In genomic region chr7:144611595-144611994, GRCm38 (mm10) we compare ENCODE assay signal across 18 mouse cellular contexts. TPM values are rescaled to one million over a fixed set of nuclear protein-coding genes. Genes with fewer than 3 reads are reported as not detected.
DNase-seq lines count a peak whose midpoint lies in the region; ATAC-seq lines count a peak whose summit lies in the region.
"Had no signal": no experiment of that assay in that cellular context is flagged by ENCODE, and none has a peak within 500 bp of the region (broad histone marks: within the 10 kb centered on the region; RNA-seq: fewer than 3 reads in every experiment).

No protein-coding gene starts in this region.

- H3K36me3 ChIP-seq in embryonic facial prominence, embryonic 13.5 days: no peaks in the 10 kb centered on the region
- H3K36me3 ChIP-seq in embryonic facial prominence, embryonic 10.5 days (replicated peaks): peaks cover 2% of the 10 kb centered on the region; the same call in 1 of the 2 replicates
- H3K36me3 ChIP-seq in midbrain, embryonic 10.5 days: peaks cover 94% of the 10 kb centered on the region
- H3K36me3 ChIP-seq in midbrain, embryonic 13.5 days: no peaks in the 10 kb centered on the region
- H3K36me3 ChIP-seq: heart, embryonic 13.5 days had no signal

- no peak overlapping the region for H3K4me3 ChIP-seq in embryonic facial prominence, embryonic 13.5 days
- H3K4me3 ChIP-seq in embryonic facial prominence, embryonic 10.5 days: no peak overlapping the region
- no peak overlapping the region for H3K4me3 ChIP-seq in midbrain, embryonic 10.5 days
- H3K4me3 ChIP-seq in midbrain, embryonic 13.5 days (replicated peaks): no peak overlapping the region
- H3K4me3 ChIP-seq: gastrocnemius, adult 2 months; heart, embryonic 13.5 days had no signal

- peaks cover 11% of the 10 kb centered on the region for H3K4me1 ChIP-seq in embryonic facial prominence, embryonic 13.5 days
- H3K4me1 ChIP-seq in embryonic facial prominence, embryonic 10.5 days: peaks cover 18% of the 10 kb centered on the region; the same call in 1 of the 2 replicates
- no peaks in the 10 kb centered on the region for H3K4me1 ChIP-seq in midbrain, embryonic 10.5 days
- H3K4me1 ChIP-seq in midbrain, embryonic 13.5 days (replicated peaks): no peaks in the 10 kb centered on the region

- H3K27ac ChIP-seq in embryonic facial prominence, embryonic 13.5 days: 0 out of 2 replicates have a peak overlapping the region, but pooled peaks have one; percentile 22
- no peak overlapping the region for H3K27ac ChIP-seq in embryonic facial prominence, embryonic 10.5 days (replicated peaks)
- peak overlapping the region; percentile 25 for H3K27ac ChIP-seq in midbrain, embryonic 10.5 days (replicated peaks)
- H3K27ac ChIP-seq in midbrain, embryonic 13.5 days: no peak overlapping the region
- H3K27ac ChIP-seq: gastrocnemius, adult 2 months; heart, embryonic 13.5 days; hindbrain, embryonic 14.5 days had no signal

- H3K4me2 ChIP-seq in embryonic facial prominence, embryonic 13.5 days: no peak overlapping the region
- no peak overlapping the region for H3K4me2 ChIP-seq in midbrain, embryonic 13.5 days (replicated peaks)
- H3K4me2 ChIP-seq: heart, embryonic 13.5 days; hindbrain, embryonic 14.5 days had no signal

- H3K9ac ChIP-seq in embryonic facial prominence, embryonic 13.5 days: no peak overlapping the region
- H3K9ac ChIP-seq in midbrain, embryonic 13.5 days (replicated peaks): no peak overlapping the region
- H3K9ac ChIP-seq: heart, embryonic 13.5 days; hindbrain, embryonic 14.5 days had no signal

- intact Hi-C loops in gastrocnemius, postnatal 36 days (cut with DNase I): no loop called here

- 76% methylated on average over 16 of the region's 16 CpGs for WGBS in embryonic facial prominence, embryonic 13.5 days
- 93% methylated on average over 16 of the region's 16 CpGs for WGBS in embryonic facial prominence, embryonic 10.5 days
- 95% methylated on average over 16 of the region's 16 CpGs for whole genome bisulfite sequencing in midbrain, embryonic 10.5 days
- WGBS in midbrain, embryonic 13.5 days: 96% methylated on average over 16 of the region's 16 CpGs

- H3K27me3 ChIP-seq in embryonic facial prominence, embryonic 13.5 days: no peaks in the 10 kb centered on the region
- H3K27me3 ChIP-seq in embryonic facial prominence, embryonic 10.5 days (replicated peaks; ENCODE audit: low read depth, poor library complexity, severe bottlenecking): peaks cover 3% of the 10 kb centered on the region
- peaks cover 9% of the 10 kb centered on the region for H3K27me3 ChIP-seq in midbrain, embryonic 10.5 days (ENCODE audit: low read depth, poor library complexity, severe bottlenecking)
- H3K27me3 ChIP-seq in midbrain, embryonic 13.5 days: no peaks in the 10 kb centered on the region; the same call in 1 of the 2 replicates
- H3K27me3 ChIP-seq: heart, embryonic 13.5 days; Patski had no signal

- H3K9me3 ChIP-seq in embryonic facial prominence, embryonic 13.5 days: no peaks in the 10 kb centered on the region
- H3K9me3 ChIP-seq in embryonic facial prominence, embryonic 10.5 days: no peaks in the 10 kb centered on the region
- no peaks in the 10 kb centered on the region for H3K9me3 ChIP-seq in midbrain, embryonic 10.5 days (replicated peaks)
- H3K9me3 ChIP-seq in midbrain, embryonic 13.5 days: no peaks in the 10 kb centered on the region
- H3K9me3 ChIP-seq: heart, embryonic 13.5 days had no signal

- no peak for DNase-seq in embryonic facial prominence, embryonic 10.5 days (ENCODE audit: low spot score)
- DNase-seq in midbrain, embryonic 10.5 days (ENCODE audit: low spot score): no peak
- peak; percentile 43 to 54 for DNase-seq in urinary bladder, postnatal 36 days (ENCODE audit: low spot score in 2 of 2)
- no peak for DNase-seq in urinary bladder, adult 2 months (ENCODE audit: low spot score)
- DNase-seq in gastrocnemius, postnatal 36 days: no peak
- no peak for DNase-seq in kidney, postnatal 25 days
- DNase-seq: cerebellum, adult 2 months; gastrocnemius, adult 2 months; gastrocnemius, postnatal 25 days; heart, adult 11 months; heart, postnatal 4 days had no signal

- ATAC-seq in embryonic facial prominence, embryonic 13.5 days (ENCODE audit: insufficient number of reproducible peaks, insufficient read depth, low FRiP score, low TSS enrichment, low read depth): no peak
- ATAC-seq in midbrain, embryonic 13.5 days: no peak
- ATAC-seq: activated CD4-positive, CD25-positive, alpha-beta regulatory T cell, adult 4 months; forebrain, embryonic 14.5 days; Patski had no signal

RNA-seq across cellular contexts. Expression of gene Fadd, which starts 29.3 kb away (rescaled TPM):
- 9.6 and 10.0 TPM in 2 replicates for polyA plus RNA-seq in embryonic facial prominence, embryonic 13.5 days (2015; fragmentation: Nextera tagmentation; extraction: Ambion mirVana)
- polyA plus RNA-seq in embryonic facial prominence, embryonic 10.5 days (2016; fragmentation: Nextera tagmentation; extraction: Ambion mirVana): 10.7 and 12.0 TPM in 2 replicates
- polyA plus RNA-seq in midbrain, embryonic 10.5 days (2016; fragmentation: Nextera tagmentation; extraction: Ambion mirVana): 11.0 and 11.6 TPM in 2 replicates
- polyA plus RNA-seq in midbrain, embryonic 13.5 days (2015; fragmentation: Nextera tagmentation; extraction: Ambion mirVana): 5.3 and 6.0 TPM in 2 replicates
- polyA plus RNA-seq in urinary bladder, adult 2 months (2012; rRNA removed): 9.3 and 9.4 TPM in 2 replicates
- 1 to 10 TPM; 2.2 to 2.5 TPM for total RNA-seq in gastrocnemius, postnatal 36 days (2021)

RNA-seq across cellular contexts. Expression of gene Ppfia1, which starts 58.1 kb away (rescaled TPM):
- polyA plus RNA-seq in embryonic facial prominence, embryonic 13.5 days (2015; fragmentation: Nextera tagmentation; extraction: Ambion mirVana): 40.6 and 46.1 TPM in 2 replicates
- polyA plus RNA-seq in embryonic facial prominence, embryonic 10.5 days (2016; fragmentation: Nextera tagmentation; extraction: Ambion mirVana): 44.3 and 44.6 TPM in 2 replicates
- 39.6 and 44.0 TPM in 2 replicates for polyA plus RNA-seq in midbrain, embryonic 10.5 days (2016; fragmentation: Nextera tagmentation; extraction: Ambion mirVana)
- polyA plus RNA-seq in midbrain, embryonic 13.5 days (2015; fragmentation: Nextera tagmentation; extraction: Ambion mirVana): 28.1 and 32.1 TPM in 2 replicates
- polyA plus RNA-seq in urinary bladder, adult 2 months (2012; rRNA removed): 34.3 and 35.0 TPM in 2 replicates
- 10 to 100 TPM; 23.0 to 27.5 TPM for total RNA-seq in gastrocnemius, postnatal 36 days (2021)

Comparison
In these comparisons a context has a peak if more than half of its experiments do, and no peak if none do; other contexts are left out.
1. H3K27ac ChIP-seq: peak in embryonic facial prominence, embryonic 13.5 days (single experiment) and midbrain, embryonic 10.5 days (single experiment); none in embryonic facial prominence, embryonic 10.5 days (single experiment) and midbrain, embryonic 13.5 days (single experiment).
2. DNase-seq: peak in urinary bladder, postnatal 36 days (2 of 2); none in embryonic facial prominence, embryonic 10.5 days (single experiment), midbrain, embryonic 10.5 days (single experiment), urinary bladder, adult 2 months (single experiment), gastrocnemius, postnatal 36 days (0 of 2) and kidney, postnatal 25 days (0 of 2).